Mouse (Mus musculus) G1E-ER4 (cell line): ENCODE data around the gene Ndufv3. TPM values are rescaled to one million over a fixed set of nuclear protein-coding genes. Genes with fewer than 3 reads are reported as not detected.

Experiments
- GATA1 ChIP-seq: IDR thresholded peaks from one replicate; pipeline ENCODE4 v1.8.0; 2012; ENCODE audit warnings: low read length, inconsistent platforms
- polyA plus RNA-seq: library from polyadenylated mRNA; stranded (reverse); fragments of >175 nt; gene quantifications from 2 replicates; pipeline ENCODE4 v1.2.3, GENCODE M21; 2012

Ndufv3 gene
- polyA plus RNA-seq, 1 experiment, result 649 TPM

DNA sequence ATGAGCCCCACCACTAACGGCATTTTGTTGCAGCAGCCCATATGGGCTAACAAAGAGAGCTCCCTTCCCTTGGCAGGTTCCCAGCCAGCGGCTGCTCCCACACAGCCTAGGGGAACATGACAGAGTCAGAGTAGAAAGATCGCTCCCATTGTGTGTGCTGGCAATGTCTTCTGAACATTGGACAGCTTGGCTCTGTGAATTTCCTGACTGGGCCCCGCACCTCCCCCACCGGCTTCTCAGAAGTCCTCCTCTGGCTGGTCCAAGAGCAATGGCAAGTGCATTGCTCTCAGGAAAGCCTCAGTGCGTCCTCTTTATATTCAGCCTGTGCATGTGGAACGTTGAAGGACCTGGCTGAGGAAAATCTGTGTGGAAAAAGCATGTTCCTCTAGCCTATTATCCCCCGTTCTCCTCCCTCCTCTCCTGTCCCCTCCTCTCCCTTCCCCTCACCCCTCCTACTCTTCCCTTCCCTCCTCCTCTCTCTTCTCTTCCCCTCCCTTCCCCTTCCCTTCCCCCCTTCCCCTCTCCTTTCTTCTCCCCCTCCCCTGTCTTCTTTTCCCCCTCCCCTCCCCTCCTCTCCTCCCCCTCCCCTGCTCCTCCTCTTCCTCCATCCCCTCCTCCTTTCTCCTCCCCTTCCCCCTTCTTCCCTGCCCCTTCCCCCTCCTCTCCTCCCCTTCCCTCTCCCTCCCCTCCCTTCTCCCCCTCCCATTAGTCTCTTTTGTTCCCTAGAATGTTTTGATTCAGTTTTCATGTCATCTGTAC is 16.1 kb downstream of the Ndufv3 start:
- no peak for TF ChIP-seq GATA1

DNA sequence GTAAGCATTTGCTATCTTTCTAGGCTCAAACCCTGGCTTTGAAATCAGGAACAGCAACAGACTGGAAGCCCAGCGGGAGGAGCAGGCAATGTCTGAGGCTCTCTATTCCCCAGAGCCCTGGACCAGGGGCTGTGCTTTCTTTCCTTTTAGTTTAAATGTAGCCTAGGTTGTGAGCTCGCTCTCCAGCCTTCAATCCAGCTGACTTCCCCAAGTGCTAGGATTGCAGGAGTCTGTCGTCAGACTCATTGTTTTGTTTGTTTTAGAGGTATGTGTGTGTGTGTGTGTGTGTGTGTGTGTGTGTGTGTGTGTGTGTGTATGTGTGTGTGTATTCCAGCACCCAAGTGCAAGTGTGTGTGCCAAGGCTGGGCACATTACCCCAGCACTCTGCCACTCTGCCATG is 20.2 kb downstream of the Ndufv3 start:
- TF ChIP-seq GATA1, result no peak

DNA sequence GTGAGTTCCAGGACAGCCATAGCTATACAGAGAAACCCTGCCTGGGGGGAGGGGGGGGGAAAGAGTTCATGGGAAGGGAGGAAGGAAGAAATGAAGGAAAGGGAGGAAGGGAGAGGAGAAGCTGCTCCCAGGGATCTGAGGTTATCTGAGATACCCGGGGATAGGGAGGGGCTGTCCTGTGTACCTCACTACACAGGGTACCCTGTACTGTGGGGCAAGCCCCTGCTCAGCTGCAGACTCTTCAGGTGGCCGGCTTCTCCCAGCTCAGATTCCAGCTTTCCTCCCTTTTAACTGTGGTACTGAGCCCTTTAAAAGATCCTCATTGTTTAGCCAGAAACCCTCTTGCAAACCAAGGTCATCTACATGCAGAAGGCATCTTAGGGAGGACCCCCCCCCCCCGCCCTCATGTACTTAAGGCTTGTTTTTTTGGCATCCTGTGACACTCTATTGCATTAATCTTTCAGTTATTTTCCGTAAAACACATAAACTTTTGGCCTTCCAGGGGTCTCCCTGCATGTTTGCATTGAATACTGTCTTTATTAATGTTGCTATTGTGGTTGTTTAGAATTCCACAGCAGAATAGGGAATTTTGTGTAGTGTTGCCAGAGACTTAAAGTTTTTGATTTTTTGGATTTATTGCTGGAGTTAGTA is 21.0 kb downstream of the Ndufv3 start:
- no peak for TF ChIP-seq GATA1

DNA sequence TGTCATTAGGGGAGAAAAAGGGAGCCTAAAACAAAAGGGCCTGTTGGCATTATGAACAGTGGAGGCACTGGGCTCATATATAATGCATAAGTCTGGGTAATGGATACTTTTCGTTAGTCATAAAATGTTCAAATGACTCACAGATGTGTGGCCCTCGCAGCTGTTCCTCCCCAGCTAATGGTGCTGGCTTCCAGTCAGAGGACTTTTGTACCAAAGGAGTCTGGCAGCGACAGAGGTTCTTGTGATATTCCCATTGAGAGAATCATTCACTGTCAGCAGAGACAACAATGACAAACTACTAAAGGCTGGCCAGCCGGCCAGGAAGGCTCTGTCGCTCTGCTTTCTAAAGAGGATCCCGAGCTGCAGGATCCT is 21.5 kb downstream of the Ndufv3 start:
- no peak for TF ChIP-seq GATA1

DNA sequence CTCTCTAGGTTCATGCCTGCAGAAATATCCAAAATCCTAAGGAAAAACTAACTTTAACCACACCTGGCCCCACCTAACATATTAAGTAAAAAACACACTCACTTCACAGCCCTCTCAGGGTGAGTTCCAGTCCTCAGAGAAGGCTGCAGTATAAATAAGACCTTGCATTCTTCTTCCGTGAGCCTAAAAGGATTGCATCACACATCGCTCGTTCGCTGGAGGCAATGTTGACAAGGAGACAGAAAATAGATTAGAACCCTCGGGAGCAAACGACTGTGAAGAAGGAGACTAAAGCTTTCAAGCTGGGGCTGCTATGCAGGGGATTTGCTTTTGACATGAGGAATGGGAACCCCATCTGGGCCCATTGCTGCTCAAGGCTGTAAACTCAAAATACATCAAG is 23.7 kb downstream of the Ndufv3 start:
- no peak for TF ChIP-seq GATA1

DNA sequence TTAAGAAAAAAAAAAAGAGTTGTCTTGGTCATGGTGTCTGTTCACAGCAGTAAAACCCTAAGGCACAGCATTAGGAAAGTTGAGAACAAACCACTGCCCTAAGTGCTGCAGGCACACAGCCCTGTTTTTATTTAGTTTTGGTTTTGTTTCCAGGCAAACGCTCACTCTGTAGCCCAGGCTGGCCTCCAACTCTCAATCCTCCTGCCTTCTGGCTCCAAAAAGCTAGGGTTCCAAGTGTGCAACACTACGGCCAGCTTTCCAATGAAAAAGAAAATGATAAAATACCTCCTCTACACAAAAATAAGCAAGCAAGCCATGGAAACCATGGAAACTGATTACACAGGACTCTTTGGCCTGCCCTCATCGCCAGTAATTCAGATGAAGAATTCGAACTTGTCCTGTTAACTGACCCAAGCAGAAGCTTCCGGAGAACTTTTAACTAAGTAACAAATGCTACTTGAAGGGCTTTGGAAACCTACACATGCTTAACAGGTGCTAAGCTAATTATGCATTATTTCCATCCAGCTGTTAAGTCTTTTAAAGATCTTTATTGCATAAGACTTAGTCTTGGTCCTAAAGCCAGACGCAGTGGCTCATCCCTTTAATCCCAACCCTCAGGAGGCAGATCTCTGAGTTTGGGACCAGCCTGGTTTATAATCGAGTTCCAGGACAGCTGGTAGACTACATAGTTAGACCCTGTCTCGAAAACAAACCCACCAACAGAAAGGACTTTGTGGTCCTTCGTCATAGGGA is 26.7 kb downstream of the Ndufv3 start:
- no peak for TF ChIP-seq GATA1

DNA sequence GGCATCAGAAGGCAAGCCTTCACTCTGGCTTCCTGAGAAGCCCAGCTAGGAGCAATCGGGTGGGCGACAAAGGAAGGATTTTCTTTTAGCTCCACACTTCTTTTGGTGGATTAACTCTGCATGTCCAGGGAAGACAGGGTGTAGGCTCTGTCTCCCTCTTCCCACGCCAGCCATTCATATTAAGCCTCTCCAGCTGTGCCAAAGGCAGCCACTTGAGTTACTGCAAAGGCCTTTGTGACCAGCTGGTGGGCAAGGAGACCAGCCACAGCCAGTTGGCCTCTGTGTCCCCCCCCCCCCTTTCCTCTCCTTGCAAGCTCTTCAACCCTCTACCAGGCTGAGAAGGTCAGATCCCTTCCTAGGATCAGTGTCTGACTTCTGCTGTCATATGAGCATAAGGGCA is 28.1 kb downstream of the Ndufv3 start:
- TF ChIP-seq GATA1, result no peak

DNA sequence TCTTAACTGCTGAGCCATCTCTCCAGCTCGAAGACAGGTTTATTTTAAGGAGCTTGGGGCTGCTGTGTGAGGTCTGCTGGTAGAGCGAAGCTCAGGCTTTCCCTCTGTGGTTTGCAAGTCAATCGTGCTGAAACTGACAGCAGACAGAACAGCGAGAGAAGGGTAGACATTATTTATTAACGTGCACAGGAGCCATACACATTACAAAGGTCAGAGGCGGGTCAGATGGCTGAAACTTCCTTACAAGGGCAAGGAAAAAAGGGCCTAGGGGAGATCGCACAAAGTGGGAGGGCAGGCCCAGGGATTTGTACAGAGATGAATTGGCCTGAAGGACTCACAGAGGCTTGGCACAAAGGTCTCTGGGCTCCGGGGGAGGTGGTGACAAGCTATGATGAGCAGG is 29.5 kb downstream of the Ndufv3 start:
- TF ChIP-seq GATA1, result no peak

DNA sequence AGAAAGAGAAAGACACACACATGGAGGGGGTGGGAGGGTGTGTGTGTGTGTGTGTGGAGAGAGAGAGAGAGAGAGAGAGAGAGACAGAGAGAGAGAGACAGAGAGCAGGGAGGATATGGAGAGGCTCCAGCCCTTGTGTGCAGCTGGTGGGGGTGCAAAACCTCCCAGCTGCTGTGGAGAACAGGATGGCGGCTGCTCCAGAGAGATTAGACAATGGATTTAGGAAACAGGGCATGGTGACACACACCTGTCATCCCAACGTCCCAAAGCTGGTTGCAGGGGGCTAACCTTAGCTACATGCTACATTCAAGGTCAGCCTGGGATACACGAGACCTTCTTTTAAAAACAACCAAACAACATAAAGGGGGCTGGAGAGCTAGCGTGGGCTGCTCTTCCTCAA is 36.3 kb downstream of the Ndufv3 start:
- no peak for TF ChIP-seq GATA1

DNA sequence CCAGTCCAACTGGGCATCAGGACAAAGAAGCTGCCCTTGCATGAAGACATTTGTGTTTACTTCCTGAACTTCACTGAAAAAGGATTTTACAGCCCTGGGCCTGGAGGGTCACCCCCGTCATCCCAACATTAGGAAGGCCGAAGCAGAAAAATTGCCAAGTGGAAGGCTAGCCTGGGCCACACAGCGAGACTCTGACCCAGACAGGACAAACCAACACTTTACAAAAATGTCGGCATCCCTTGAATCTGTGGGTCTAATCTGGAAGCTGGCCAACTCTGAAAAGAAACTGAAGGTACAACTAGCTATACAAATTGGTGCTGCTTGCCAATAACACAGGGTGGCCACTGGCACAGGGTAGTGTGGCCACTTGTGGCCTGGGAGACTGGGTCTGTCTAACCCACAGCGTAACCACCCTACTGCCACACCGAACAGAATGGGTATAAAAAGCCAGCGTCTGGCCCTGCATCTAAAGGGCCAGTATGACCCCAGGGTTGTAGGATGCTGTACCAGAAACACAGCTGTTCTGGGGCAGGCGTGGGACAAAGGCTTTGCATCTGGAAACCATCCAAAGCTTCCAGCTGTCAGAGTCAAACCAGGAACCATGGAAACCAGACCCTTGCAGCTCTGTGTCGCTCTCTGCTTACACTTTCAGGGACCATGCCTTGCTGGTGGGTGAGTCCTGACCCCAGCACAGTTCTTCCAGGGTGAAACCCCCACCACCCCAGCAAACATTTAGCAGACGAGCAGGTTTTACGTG is 37.4 kb downstream of the Ndufv3 start:
- no peak for TF ChIP-seq GATA1

DNA sequence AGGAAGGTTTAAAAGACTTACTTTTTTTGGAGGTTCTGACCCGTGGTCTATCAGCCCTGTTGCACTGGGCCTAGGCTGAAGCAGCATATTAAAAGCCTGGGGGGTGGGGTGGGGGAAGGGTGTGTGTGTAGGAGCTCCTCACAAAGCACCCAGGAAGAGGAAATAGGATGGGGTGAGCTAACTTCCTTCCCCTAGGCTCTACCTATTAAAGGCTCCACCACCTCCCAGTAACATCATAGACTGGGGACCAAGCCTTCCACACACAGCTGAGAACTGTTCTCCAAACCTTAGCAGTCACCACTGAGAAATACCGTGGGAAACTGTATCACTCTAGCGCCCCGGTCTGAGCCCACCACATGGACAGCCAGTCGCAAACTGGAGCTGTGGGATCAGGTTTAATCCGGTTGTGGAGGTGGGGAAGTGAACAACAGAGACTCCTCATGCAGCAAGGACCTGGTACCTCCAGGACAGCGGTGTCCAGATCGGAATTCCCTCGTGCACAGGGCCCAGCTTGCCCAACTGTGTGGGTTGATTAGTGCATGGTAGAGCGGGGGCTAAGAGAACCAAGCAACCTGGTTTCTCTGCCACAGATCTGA is 38.1 kb downstream of the Ndufv3 start:
- TF ChIP-seq GATA1, result no peak

DNA sequence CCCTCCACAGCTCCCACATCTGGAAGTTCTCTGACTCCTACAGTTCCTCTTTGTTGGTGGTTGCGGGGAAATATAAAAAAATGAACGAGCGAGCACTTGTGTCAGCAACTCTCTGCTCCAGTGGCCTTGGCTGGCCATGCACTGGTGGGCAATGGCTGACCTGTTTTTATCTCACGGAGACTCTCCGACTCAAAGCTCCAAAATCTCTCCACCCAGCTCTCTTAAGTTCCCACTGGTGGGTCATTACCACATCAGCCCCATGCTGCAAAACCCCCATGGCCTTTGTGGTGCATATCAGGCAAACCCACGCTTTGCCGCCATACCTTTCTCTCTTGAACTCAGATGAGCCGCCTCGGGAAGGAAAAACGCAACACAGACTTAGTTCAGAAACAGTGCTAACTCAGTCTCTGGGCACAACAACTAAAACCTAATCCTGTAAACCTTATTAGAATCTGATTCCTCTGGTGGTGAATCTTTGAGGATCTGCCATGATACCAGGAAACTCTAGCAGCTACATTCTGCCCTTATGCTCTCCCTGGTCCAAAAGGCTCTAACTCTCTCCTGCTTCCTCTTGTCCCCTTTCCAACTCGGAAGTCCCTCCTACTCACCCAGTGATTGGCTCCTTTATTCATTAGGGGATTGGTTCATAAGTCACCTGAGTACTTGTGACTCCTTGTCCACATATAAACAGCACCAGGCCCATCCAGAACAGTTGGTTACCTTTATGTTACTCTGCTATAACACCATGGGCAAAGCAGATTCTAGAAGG is 39.3 kb downstream of the Ndufv3 start:
- no peak for TF ChIP-seq GATA1

DNA sequence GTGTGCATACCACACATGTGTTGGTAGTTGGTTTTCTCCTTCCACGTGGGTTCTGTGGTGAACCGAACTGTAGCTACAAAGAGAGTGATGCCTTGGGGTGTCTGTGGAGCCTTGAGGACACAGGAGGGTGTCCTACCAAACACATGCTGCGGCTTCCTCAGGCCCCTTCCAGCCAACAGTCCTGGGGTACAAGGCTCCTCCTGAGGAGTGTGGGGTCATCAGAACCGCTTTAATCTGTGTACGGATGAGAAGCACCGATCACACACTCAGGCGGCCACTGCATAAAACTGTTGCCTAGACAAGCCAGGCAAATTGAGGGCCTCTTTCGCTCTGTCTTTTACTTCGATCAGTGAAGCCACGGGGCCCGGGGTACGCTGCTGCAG is 43.7 kb downstream of the Ndufv3 start:
- no peak for TF ChIP-seq GATA1

DNA sequence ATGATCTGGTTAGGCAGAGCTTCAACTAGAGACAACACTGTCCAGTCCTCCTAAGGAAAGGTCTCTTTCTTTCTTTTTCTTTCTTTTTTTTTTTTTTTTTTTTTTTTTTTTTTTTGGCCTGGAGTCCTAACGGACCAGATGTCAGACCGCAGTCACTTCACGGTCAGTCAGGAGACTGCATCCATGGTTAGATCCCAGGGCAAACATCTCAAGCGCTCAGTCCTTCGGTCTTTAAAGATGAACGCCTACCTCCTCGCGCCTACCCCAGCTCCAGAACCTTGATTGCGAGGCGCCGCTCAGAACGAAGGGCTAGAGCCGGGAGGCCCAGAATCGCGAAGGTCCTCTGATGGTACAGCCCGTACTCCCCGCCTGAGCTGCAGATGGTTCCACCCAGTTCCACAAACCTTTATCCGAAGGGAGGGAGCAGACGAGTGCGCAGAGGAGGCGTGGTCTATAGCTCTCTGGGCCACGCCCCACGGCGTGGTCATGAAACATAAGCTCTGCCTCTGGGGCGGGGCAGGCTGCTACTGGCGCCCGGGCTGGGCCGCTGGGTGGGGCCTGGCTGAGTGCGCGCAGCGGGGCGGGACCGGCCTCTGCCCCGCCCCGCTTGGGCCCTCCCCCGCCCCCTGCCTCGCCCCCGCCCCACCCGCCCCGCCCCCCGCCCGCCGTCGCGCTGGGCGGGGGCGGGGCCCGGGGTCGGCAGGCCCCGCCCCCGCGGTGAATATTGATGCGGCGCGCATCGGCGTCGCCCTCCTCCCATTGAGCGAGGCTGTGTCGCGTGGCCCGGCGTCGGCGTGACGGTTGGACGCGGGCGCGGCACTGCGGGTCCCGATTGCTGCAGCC is 44.3 kb downstream of the Ndufv3 start, which contains the start of gene Pknox1:
Gene Pknox1 (plus strand): TSS at position 720 of the 843 bp plus-strand sequence.
- TF ChIP-seq GATA1, result no peak
